Mouse (Mus musculus): ENCODE data around the gene Ell2.

DNA sequence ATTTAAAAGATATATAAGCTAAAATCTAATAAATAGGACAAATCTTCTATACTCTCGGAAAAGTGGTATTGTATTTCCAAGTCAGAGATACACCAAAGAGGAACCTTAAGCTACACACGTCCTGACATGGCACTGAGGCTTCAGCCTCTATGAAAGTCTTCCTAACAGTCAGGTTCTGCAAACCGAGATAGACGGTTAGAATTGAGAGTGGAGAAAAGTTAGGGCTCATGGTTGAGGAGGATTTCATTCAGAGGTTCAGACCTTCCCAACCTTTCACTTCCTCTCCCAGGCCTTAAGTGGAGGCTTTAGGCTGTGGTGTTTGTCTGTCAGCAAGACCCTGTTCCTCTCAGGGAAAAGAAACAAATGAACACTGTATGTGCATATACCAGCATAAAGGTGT lies 37.5 kb downstream of the Ell2 start:
- no peak for TF ChIP-seq CTCF (IDR thresholded peaks at IDR 0.05; ENCODE audit: control insufficient read depth, insufficient read depth, low read length)
- no peak for TF ChIP-seq POLR2A (IDR thresholded peaks at IDR 0.05; ENCODE audit: borderline replicate concordance, control insufficient read depth, low read depth, low read length)
